Mouse (Mus musculus) stomach, postnatal 0 days (tissue): ENCODE data around the gene Zfp426.

Experiments used
- CTCF ChIP-seq: IDR thresholded peaks from 2 replicates; pipeline ENCODE4 v1.5.1; 2016; ENCODE audit warnings: antibody characterized with exemption, low read depth, mild to moderate bottlenecking, moderate library complexity
- EP300 ChIP-seq: optimal IDR thresholded peaks from 2 replicates; pipeline ENCODE3; 2016; ENCODE audit warnings: antibody characterized with exemption

DNA sequence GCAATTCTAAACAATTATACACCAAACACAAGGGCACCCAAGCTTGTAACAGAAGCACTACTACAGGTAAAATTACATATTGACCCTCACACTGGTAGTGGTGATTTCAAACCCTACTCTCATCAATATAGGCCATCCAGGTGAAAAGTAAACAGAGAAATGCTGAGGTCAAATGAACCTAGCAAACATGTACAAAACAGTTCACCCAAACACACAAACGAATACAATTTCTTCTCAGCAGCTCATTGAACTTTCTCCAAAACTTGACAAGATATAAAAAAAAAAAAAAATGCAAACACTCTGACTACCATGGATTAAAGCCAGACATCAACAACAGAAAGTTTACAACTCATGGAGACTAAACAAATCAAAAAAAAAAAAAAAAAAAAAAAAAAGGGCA, 41.1 kb downstream of the Zfp426 start:
- TF ChIP-seq EP300: no peak
- TF ChIP-seq CTCF: no peak
